Mouse (Mus musculus) brain, embryonic 14.5 days (tissue): Measurements from ENCODE around the gene Rbfox2.

Experiments
- CTCF ChIP-seq: fragments of 200-500 bp; IDR thresholded peaks from 2 replicates; pipeline ENCODE4 v1.5.1; 2012; ENCODE audit warnings: inconsistent platforms, mild to moderate bottlenecking, moderate library complexity, borderline replicate concordance; ENCODE audit not compliant: insufficient read depth, insufficient read length; ENCODE audit errors: extremely low read depth
- POLR2A ChIP-seq: fragments of 200-500 bp; IDR thresholded peaks from 2 replicates; pipeline ENCODE4 v1.6.1; 2012; ENCODE audit warnings: mild to moderate bottlenecking, inconsistent platforms, borderline replicate concordance; ENCODE audit not compliant: poor library complexity, insufficient read depth, insufficient read length, severe bottlenecking; ENCODE audit errors: extremely low read depth

DNA sequence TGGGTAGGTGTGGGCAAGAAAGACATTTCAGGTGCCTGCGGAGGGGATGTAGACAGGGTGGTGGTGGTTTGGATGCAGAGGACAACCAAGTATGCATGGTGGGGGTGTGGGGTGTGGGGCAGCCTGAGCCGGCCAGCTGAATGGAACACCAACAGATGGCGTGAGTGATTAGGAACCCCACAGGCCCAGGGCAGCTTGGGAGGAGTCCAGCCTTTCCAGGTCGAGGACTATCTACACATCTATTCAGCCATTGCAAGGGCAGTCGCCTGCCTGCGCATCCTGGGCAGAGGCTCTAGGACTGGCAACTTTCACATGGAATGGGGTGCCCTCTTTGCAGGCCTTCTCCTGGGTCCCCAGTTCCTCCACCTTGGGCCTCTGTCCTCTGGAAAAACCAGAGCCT is 272.3 kb downstream of the Rbfox2 start:
- TF ChIP-seq CTCF, result no peak
- TF ChIP-seq POLR2A, result no peak
